Mouse (Mus musculus): ENCODE results near the gene Capn11. TPM values are rescaled to one million over a fixed set of nuclear protein-coding genes. Genes with fewer than 3 reads are reported as not detected.

Gene Capn11
- polyA plus RNA-seq, 1 experiment from 2014 or later, result not detected

DNA sequence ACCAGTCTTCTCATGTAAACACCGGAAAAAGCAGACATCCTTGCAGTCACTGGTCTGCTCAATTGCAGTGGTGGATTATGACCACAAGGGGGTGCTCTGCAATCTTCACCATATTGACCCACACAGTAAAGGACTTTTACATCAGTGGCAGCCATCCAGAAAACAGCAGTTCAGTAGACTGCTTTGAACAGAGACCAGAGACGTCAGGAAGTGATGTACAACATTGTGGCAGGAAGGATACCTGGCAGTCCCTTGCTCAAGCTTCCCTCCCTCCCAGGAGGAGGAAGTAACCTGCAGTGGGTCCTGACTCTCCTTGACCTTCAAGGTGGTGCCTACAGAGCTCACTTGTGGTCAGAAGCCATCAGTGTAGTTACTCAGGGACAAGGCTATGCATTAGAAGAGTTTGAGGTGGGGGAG lies 77.5 kb downstream of the Capn11 start:
- no peaks in the 10 kb centered on the region for H3K27me3 ChIP-seq (ENCODE audit: insufficient read depth, low read length)
- peaks cover 45% of the 10 kb centered on the region for H3K4me1 ChIP-seq (ENCODE audit: insufficient read depth)
- H3K36me3 ChIP-seq (replicated peaks; ENCODE audit: insufficient read depth, low read length), result peaks cover 13% of the 10 kb centered on the region
- no peak; the same call in 1 of the 2 replicates for TF ChIP-seq EP300 (IDR thresholded peaks at IDR 0.05; ENCODE audit: low read depth)
- TF ChIP-seq CTCF (IDR thresholded peaks at IDR 0.05; ENCODE audit: low read depth), result peak; percentile 97
- peak overlapping the region; percentile 66; the same call in 1 of the 2 replicates for H3K27ac ChIP-seq (ENCODE audit: low read depth)
- no peak overlapping the region for H3K4me2 ChIP-seq (ENCODE audit: low read depth, low read length)
- ATAC-seq (peak; percentile 53), DNase-seq (peak; percentile 81)
- WGBS (ENCODE audit: insufficient replicate concordance), result 5% methylated on average over 2 of the region's 2 CpGs
- no peaks in the 10 kb centered on the region for H3K9me3 ChIP-seq (ENCODE audit: low read length)
- H3K4me3 ChIP-seq (ENCODE audit: low read depth, low read length), result no peak overlapping the region
- no peak overlapping the region for H3K9ac ChIP-seq (replicated peaks)

DNA sequence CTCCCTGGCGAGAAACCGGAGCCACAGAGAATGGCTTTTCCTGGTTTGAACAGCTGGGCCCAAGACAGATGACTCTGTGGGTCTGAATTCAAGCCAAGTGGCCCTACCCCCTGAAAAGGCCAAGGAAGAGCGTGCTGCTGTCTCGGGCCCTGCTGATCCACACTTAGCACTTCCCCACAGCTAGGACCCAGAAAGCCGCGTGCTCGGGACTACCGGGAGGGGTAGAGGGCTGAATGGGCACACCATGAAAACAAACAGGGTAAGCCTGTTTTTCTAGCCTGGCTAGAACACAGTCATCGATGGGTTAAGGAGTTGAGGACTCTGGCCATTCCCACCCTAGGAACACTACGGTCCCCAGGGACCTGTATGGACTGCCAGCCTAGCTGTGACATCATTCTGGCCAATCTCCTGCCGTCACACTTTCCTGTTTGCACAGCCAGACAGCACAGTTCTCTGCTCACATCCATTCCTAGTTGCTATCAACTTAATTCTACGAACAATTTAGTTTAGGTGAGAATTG lies 78.1 kb downstream of the Capn11 start:
- 39% methylated on average over 12 of the region's 12 CpGs for WGBS (ENCODE audit: insufficient replicate concordance)
- Histone ChIP-seq H3K36me3 (replicated peaks; ENCODE audit: insufficient read depth, low read length) (peaks cover 7% of the 10 kb centered on the region), H3K4me1 (ENCODE audit: insufficient read depth) (peaks cover 44% of the 10 kb centered on the region), H3K4me2 (ENCODE audit: low read depth, low read length) (no peak overlapping the region), H3K9ac (replicated peaks) (no peak overlapping the region), H3K27me3 (ENCODE audit: insufficient read depth, low read length) (no peaks in the 10 kb centered on the region), H3K4me3 (ENCODE audit: low read depth, low read length) (no peak overlapping the region), H3K27ac (ENCODE audit: low read depth) (peak overlapping the region; percentile 64), H3K9me3 (ENCODE audit: low read length) (no peaks in the 10 kb centered on the region)
- no peak for DNase-seq
- ATAC-seq, result peak; percentile 30
- TF ChIP-seq EP300 (IDR thresholded peaks at IDR 0.05; ENCODE audit: low read depth) (no peak), CTCF (IDR thresholded peaks at IDR 0.05; ENCODE audit: low read depth) (no peak)

Other genes starting within 250 kb of the Capn11 start
- 20.9 and 21.7 TPM in 2 replicates for gene Cdc5l, start 225.6 kb downstream of the Capn11 start, polyA plus RNA-seq (2015; fragmentation: Nextera tagmentation; extraction: Ambion mirVana)
- gene Spats1, start 183.9 kb downstream of the Capn11 start, polyA plus RNA-seq (2015; fragmentation: Nextera tagmentation; extraction: Ambion mirVana), result not detected in 2 replicates
- 4.2 and 4.8 TPM in 2 replicates for gene Aars2, start 152.5 kb downstream of the Capn11 start, polyA plus RNA-seq (2015; fragmentation: Nextera tagmentation; extraction: Ambion mirVana)
- gene Tcte1, start 135.9 kb downstream of the Capn11 start, polyA plus RNA-seq (2015; fragmentation: Nextera tagmentation; extraction: Ambion mirVana), result not detected in 2 replicates
- 0.13 and 0.19 TPM in 2 replicates for gene Tmem151b, start 109.6 kb downstream of the Capn11 start, polyA plus RNA-seq (2015; fragmentation: Nextera tagmentation; extraction: Ambion mirVana)
- gene Nfkbie, start 103.6 kb downstream of the Capn11 start, polyA plus RNA-seq (2015; fragmentation: Nextera tagmentation; extraction: Ambion mirVana), result 2.8 and 3.0 TPM in 2 replicates
- gene Slc35b2, start 95.5 kb downstream of the Capn11 start, polyA plus RNA-seq (2015; fragmentation: Nextera tagmentation; extraction: Ambion mirVana), result 47.7 and 47.9 TPM in 2 replicates
- 419 and 445 TPM in 2 replicates for gene Hsp90ab1, start 86.1 kb downstream of the Capn11 start, polyA plus RNA-seq (2015; fragmentation: Nextera tagmentation; extraction: Ambion mirVana)
- gene Slc29a1, start 59.7 kb downstream of the Capn11 start, polyA plus RNA-seq (2015; fragmentation: Nextera tagmentation; extraction: Ambion mirVana), result 83.0 and 91.6 TPM in 2 replicates
- gene Mymx, start 57.2 kb downstream of the Capn11 start, polyA plus RNA-seq (2015; fragmentation: Nextera tagmentation; extraction: Ambion mirVana), result 0.19 TPM in 1 of 2 replicates, not detected in the other
- gene Mrpl14, start 27.0 kb upstream of the Capn11 start, polyA plus RNA-seq (2015; fragmentation: Nextera tagmentation; extraction: Ambion mirVana), result 113 TPM in 2 replicates
- gene Tmem63b, start 27.6 kb upstream of the Capn11 start, polyA plus RNA-seq (2015; fragmentation: Nextera tagmentation; extraction: Ambion mirVana), result 15.1 and 16.9 TPM in 2 replicates
- gene 1600014C23Rik, start 74.5 kb upstream of the Capn11 start, polyA plus RNA-seq (2015; fragmentation: Nextera tagmentation; extraction: Ambion mirVana), result not detected in 2 replicates

Measured in liver, postnatal 0 days (tissue).